Mouse (Mus musculus): ENCODE data around the gene Dbf4. TPM values are rescaled to one million over a fixed set of nuclear protein-coding genes. Genes with fewer than 3 reads are reported as not detected.

Gene Dbf4
- polyA plus RNA-seq (2012; rRNA removed): 1.5 and 1.8 TPM in 2 replicates

- DNase-seq (ENCODE audit: low read depth): no peak
These were observed at the start of gene Dbf4, which contains the start of gene Slc25a40 for GRCm38 (mm10) chr5:8422157-8422931. TSS of gene Dbf4 (minus strand) at chr5:8422716. TSS of gene Slc25a40 (plus strand) at chr5:8422850.

GRCm38 (mm10) chr5:8456561-8456960 is 34.0 kb upstream of the Dbf4 start:
- DNase-seq (ENCODE audit: low read depth): no peak

- DNase-seq (ENCODE audit: low read depth): no peak
These were observed 33.0 kb upstream of the Dbf4 start for GRCm38 (mm10) chr5:8455565-8455964.

GRCm38 (mm10) chr5:8439095-8439494 is 16.6 kb upstream of the Dbf4 start:
- DNase-seq (ENCODE audit: low read depth): no peak

- no peak for DNase-seq (ENCODE audit: low read depth)
These were observed 15.1 kb upstream of the Dbf4 start for GRCm38 (mm10) chr5:8437481-8438156.

GRCm38 (mm10) chr5:8425899-8426298 is 3.4 kb upstream of the Dbf4 start:
- DNase-seq (ENCODE audit: low read depth): no peak

- no peak for DNase-seq (ENCODE audit: low read depth)
These were observed 1.6 kb upstream of the Dbf4 start for GRCm38 (mm10) chr5:8424116-8424515.

- no peak for DNase-seq (ENCODE audit: low read depth)
These were observed 714 bp upstream of the Dbf4 start for GRCm38 (mm10) chr5:8422932-8423928.

GRCm38 (mm10) chr5:8421424-8421823 is 1.1 kb downstream of the Dbf4 start:
- DNase-seq (ENCODE audit: low read depth): no peak

GRCm38 (mm10) chr5:8417443-8417842 is 5.1 kb downstream of the Dbf4 start:
- DNase-seq (ENCODE audit: low read depth): no peak

- no peak for DNase-seq (ENCODE audit: low read depth)
These were observed 5.7 kb downstream of the Dbf4 start for GRCm38 (mm10) chr5:8416683-8417413.

- DNase-seq (ENCODE audit: low read depth): no peak
These were observed 13.8 kb downstream of the Dbf4 start for GRCm38 (mm10) chr5:8408746-8409145.

- no peak for DNase-seq (ENCODE audit: low read depth)
These were observed 24.8 kb downstream of the Dbf4 start for GRCm38 (mm10) chr5:8397587-8398249.

GRCm38 (mm10) chr5:8393891-8394583 is 28.5 kb downstream of the Dbf4 start:
- no peak for DNase-seq (ENCODE audit: low read depth)

- no peak for DNase-seq (ENCODE audit: low read depth)
These were observed 48.1 kb downstream of the Dbf4 start for GRCm38 (mm10) chr5:8374297-8374906.

GRCm38 (mm10) chr5:8373415-8373814 is 49.1 kb downstream of the Dbf4 start:
- peak; percentile 36 for DNase-seq (ENCODE audit: low read depth)

GRCm38 (mm10) chr5:8368781-8369180 is 53.7 kb downstream of the Dbf4 start:
- DNase-seq (ENCODE audit: low read depth): no peak

- DNase-seq (ENCODE audit: low read depth): no peak
These were observed 54.2 kb downstream of the Dbf4 start for GRCm38 (mm10) chr5:8368328-8368692.

- DNase-seq (ENCODE audit: low read depth): no peak
These were observed 54.7 kb downstream of the Dbf4 start, which contains the start of gene Adam22 for GRCm38 (mm10) chr5:8367614-8368327. TSS of gene Adam22 (minus strand) at chr5:8368160.

All from gonadal fat pad, adult 2 months (tissue).